Mouse (Mus musculus) left cerebral cortex, adult 2 months (tissue): ENCODE measurements around the gene Lrrc4. TPM values are rescaled to one million over a fixed set of nuclear protein-coding genes. Genes with fewer than 3 reads are reported as not detected.

Experiments
- DNase-seq, 2 experiments: peaks; one replicate each; pipeline ENCODE4 v3.0.0; 2021 to 2022; ENCODE audit warnings: low spot score in 2 of 2, mixed read lengths in 1 of 2; ENCODE audit errors: extremely low spot score in 1 of 2
- H3K27ac ChIP-seq: fragments of 200-600 bp; 2 replicates; pipeline ENCODE4 v1.8.1; 2022
- H3K4me3 ChIP-seq: fragments of 200-600 bp; 2 replicates; pipeline ENCODE4 v1.8.1; 2022
- CTCF ChIP-seq: fragments of 200-600 bp; IDR thresholded peaks from 2 replicates; pipeline ENCODE4 v1.8.1; 2022; ENCODE audit warnings: antibody characterized with exemption, mild to moderate bottlenecking, moderate library complexity
- intact Hi-C: fragments of 180-260 bp; cut with DNase I; formaldehyde crosslinking; loops from one replicate; pipeline ENCODE4 v1.15.1; 2025
- total RNA-seq, 2 experiments: library from RNA; stranded (reverse); gene quantifications; 2 replicates each; pipeline ENCODE4 v1.2.3; 2021

Lrrc4 gene
- total RNA-seq, 2 experiments from 2014 or later, result 105 to 111 TPM

DNA sequence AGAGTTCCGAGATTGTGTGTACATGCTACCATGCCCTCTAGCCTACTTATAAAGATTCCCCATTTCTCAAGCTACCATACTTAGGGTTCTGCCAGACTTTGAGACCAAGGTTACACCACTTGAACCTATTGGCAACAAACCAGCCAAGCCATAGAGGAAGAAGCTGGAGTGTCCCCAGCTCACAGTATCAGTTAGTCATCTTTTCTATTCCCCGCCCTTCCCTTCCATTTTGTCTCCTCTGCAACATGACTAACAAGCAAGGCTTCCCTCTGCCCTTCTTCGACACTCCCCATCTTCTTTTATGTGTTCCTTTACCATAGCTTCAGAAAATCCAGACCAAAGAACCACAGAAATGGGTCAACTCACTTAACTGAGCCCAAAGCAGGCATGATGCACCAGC lies 34.7 kb upstream of the Lrrc4 start:
- H3K27ac ChIP-seq, result no peak overlapping the region

DNA sequence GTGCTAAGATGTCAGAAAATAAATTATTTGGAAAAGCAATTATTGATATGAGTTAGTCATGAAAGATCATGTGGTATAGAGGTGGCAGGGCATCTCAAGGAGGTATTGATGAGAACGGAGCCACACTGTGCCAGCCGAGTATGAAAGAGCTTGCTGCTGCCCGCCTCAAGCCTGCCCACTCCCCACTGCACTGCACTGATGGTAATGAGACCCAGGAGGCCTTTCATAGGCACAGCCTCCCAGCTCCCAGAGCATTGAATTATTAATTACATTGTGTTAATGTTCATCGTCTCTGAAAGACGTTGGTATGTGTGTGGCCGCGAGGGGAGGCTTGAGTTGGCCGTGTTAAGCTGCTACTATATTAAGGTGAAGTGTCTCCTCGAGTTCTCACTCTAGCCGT lies 33.6 kb upstream of the Lrrc4 start:
- peak overlapping the region; percentile 29; the same call in 1 of the 2 replicates for H3K27ac ChIP-seq
- DNase-seq, result no peak
- no peak for TF ChIP-seq CTCF
- intact Hi-C loops, result no loop called here
- H3K4me3 ChIP-seq, result no peak overlapping the region

More for the DNA sequence above, 34.7 kb upstream of the Lrrc4 start:
- no peak overlapping the region for H3K4me3 ChIP-seq
- no peak for DNase-seq
- intact Hi-C loops, result no loop called here
- TF ChIP-seq CTCF, result no peak

DNA sequence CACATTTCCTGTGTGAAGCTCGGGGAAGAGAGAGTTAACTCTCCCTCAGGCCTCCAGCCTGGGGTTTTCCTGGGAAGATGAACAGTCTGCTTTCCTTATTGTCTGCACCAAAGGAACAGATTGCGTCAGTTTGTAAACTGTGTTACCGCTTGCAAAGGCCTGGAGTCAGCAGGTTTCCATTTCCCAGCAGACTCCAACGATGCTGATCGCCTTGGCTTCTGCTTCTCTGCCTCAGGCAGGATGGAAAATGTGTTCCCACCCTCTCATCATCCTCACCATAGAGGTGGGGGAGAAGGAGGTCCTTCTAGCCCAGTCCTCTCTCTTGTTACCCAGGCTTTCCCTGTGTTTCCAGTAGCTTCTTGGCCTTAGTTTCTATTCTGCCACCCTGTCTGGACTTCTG lies 33.1 kb upstream of the Lrrc4 start:
- no peak for TF ChIP-seq CTCF
- peak overlapping the region; percentile 37; the same call in 1 of the 2 replicates for H3K27ac ChIP-seq
- DNase-seq, result no peak
- intact Hi-C loops, result no loop called here
- no peak overlapping the region for H3K4me3 ChIP-seq

DNA sequence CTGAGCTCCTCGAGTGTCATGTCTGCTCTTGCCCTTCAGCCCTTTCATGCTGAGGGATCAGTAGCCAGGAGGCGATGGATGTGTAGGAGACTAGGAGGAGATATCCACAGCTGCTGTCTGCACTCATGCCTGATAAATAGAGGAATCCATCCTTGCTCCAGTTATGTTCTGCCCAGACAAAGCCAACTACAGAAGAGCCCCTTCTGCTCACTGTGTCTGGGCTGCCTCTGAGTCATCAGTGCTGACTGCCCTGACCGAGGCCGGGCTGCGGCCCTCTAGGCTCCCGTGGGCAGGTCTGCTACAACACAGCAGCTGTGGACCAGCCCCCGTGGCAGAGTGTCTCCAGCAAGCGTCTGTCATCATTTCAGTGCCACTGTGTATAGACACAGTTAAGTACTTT lies 30.8 kb upstream of the Lrrc4 start:
- no peak for DNase-seq
- intact Hi-C loops, result no loop called here
- no peak overlapping the region for H3K4me3 ChIP-seq

DNA sequence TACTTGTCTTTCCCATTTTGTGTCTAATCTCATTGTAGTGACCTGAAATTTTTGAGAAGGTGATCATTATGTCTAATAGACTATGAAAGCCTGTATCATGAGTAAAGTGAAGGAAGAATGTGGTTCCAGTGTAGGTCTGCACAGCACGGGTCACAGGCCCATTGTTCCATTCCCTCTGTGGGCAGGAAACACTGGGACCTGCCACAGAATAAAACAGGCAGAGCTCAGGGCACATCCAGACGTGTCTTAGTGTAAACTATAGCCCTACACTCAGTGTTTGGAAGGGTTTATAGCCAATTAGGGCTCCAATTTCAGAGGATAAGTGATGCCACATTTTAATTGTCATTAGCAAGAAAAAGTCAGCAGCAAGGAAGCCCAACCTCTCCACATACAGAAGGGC lies 29.4 kb upstream of the Lrrc4 start:
- Histone ChIP-seq H3K27ac (no peak overlapping the region), H3K4me3 (no peak overlapping the region)
- no peak for TF ChIP-seq CTCF
- DNase-seq, result no peak
- intact Hi-C loops, result no loop called here

More for the DNA sequence above, 30.8 kb upstream of the Lrrc4 start:
- H3K27ac ChIP-seq, result no peak overlapping the region
- TF ChIP-seq CTCF, result no peak

DNA sequence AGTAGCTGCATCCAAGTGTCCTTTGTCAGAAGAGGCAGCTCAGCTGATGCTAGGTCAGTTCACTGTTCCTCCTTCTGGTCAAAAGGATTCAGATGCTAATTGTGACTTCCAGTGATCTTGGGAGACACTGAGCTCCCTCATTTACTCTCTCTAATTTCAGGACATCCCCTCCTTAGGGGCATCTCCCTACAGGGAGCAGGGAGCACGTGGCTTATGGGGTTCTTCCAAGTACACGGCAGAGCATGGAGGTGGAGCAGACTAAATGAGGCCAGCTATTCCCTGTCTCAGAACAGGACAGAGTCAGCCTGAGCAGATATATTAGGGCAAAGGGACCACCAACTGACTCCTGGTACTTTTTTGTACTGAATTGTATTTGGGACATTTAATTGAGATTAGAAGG lies 28.9 kb upstream of the Lrrc4 start:
- no peak for TF ChIP-seq CTCF
- intact Hi-C loops, result no loop called here
- no peak overlapping the region for H3K4me3 ChIP-seq
- DNase-seq, result no peak
- no peak overlapping the region for H3K27ac ChIP-seq

DNA sequence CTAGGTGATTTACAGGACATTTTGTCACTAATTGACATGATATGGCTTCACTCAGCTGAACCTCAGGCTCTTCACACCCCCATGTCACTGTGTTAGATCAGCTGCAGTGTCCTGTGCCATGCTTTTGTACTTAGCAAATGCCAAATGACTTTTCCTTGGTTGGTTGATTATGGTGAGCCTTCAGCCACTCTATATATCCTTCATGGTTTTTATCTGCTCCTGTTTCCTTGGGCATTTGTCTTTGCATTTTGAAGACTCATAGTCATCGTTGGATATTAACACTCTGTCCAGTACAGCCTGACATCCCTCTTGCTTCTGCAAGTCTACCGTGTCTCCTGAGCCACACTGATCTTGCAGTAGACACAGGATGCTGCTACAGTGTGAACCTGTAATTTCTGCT lies 27.5 kb upstream of the Lrrc4 start:
- H3K4me3 ChIP-seq, result no peak overlapping the region
- intact Hi-C loops, result no loop called here
- no peak overlapping the region for H3K27ac ChIP-seq
- DNase-seq, result no peak
- TF ChIP-seq CTCF, result no peak

DNA sequence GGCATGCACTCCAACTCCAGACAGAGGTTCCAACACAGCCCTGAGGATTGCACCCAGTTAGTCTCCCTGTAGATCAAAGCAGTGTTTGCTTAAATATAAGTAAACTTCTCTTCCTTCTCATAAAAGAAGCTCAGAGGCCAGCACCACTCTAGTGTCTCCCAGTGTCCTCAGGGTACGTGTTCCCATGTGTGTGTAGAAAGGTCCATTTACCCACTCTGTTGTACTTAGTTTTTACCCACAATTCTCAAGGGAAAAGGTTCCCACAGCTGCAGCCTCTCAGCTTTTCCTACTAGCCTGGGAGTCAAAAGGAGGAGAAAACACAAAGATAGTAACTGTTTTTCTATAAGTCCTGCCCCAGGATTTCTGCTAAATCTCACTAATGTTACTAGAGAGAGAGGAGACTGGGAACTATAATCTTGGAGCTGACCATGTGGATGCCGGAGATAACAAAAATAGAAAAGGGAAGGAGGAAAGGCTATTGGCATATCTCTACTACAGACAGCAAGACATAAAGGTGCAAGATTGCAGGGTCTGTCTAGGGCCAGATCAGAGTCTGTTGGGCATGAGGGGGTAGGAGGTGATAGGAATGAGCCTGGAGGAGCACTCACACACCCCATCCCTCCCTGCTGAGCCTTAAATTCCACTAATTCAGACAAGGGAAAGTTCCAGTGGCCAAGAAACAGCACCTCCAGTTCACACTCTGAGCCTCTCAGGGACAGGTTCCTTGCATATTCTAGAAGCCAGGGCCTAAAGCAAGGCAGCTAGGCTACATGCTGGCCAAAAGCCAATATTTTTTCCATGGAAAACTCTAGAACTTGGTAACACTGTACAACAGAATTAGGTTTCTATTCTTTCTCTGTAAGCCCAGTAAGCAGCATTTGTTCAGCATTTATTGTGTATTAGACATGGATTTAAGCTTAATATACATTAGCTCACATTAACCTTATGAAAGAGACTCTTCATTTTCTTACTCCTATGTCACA lies 25.9 kb upstream of the Lrrc4 start:
- H3K27ac ChIP-seq, result no peak overlapping the region
- no peak for TF ChIP-seq CTCF
- no peak for DNase-seq
- intact Hi-C loops, result no loop called here
- H3K4me3 ChIP-seq, result no peak overlapping the region

DNA sequence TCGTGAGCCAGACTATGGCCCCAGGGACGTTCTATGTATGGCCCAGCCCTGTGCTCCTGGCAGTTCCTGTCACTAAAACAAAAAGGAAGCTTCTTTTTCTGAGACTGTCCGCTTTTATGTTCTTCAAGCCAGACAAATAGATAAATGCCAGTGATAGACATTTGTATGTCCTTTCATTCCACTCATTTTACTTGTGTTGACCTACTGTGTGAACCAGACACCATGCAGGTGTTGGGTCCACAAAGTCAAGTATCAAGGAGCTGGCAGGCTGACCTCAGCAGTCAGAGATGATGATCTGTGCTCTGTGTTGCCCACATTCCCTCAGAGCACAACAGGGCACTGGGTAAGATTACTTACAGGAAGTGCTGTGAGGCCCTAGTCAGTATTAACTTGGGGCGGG lies 25.2 kb upstream of the Lrrc4 start:
- intact Hi-C loops, result no loop called here
- Histone ChIP-seq H3K4me3 (no peak overlapping the region), H3K27ac (no peak overlapping the region)
- DNase-seq, result no peak
- no peak for TF ChIP-seq CTCF

DNA sequence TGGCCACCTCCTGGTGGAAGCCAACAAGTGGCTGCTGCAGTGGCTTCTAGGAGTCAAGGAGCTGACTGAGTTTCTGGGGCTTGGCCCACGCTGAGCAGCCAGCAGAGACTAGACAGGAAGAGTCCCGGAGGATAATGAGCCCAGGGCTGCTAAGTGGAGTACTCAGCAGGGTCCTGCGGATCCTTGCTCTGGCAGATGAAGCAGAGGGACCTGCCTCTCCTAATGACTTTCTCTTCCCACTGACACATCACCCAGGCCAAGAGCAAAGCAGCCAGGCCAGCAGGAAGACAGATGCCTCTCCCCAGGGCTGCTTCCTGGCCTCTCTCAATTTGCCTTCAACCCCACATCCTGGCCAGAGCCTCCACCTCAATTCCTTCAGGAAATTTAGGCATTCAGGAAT lies 23.9 kb upstream of the Lrrc4 start:
- intact Hi-C loops, result no loop called here
- H3K27ac ChIP-seq, result no peak overlapping the region

DNA sequence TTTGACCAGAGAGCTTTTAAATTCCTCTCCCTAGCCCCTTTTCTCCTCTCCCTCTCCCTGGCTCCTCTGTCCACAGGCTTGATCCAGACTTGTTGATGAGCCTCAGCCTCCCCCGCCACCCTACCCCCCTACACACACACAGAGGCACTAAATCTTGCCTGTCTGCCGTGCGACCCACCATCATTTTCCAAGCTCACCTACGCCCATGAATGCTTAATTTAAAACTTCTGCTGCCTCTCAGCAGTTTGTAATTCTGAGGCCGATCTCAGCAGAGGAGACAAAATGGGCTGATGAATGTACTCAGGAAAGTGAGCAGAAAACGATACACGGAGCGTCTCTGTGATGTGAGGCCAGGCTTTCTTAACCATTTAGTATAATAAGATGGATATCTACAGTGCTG lies 23.1 kb upstream of the Lrrc4 start:
- Histone ChIP-seq H3K4me3 (no peak overlapping the region), H3K27ac (no peak overlapping the region)
- intact Hi-C loops, result no loop called here
- TF ChIP-seq CTCF, result no peak
- no peak for DNase-seq

More for the DNA sequence above, 23.9 kb upstream of the Lrrc4 start:
- DNase-seq, result no peak
- no peak for TF ChIP-seq CTCF
- no peak overlapping the region for H3K4me3 ChIP-seq

DNA sequence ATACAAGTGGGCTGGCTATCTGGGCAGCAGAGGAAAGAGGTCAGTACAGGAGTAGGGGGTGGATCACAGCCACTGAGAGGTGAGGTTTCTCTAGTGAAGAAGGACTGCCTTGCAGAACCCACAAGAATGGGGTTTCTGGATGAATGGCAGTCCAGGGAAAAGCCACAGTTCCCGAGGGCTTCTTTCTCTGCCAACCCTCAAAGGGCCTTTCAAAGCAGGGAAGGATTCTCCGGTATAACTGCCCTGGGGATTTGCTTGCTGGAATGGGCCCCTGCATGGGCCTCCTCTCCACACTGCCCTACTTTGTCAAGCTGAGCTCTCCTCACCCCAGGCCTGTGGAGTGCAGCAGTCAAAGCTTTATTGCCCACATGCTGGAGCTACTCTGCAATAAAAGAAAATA lies 22.1 kb upstream of the Lrrc4 start:
- intact Hi-C loops, result no loop called here
- no peak for DNase-seq
- TF ChIP-seq CTCF, result no peak
- Histone ChIP-seq H3K4me3 (no peak overlapping the region), H3K27ac (no peak overlapping the region)

DNA sequence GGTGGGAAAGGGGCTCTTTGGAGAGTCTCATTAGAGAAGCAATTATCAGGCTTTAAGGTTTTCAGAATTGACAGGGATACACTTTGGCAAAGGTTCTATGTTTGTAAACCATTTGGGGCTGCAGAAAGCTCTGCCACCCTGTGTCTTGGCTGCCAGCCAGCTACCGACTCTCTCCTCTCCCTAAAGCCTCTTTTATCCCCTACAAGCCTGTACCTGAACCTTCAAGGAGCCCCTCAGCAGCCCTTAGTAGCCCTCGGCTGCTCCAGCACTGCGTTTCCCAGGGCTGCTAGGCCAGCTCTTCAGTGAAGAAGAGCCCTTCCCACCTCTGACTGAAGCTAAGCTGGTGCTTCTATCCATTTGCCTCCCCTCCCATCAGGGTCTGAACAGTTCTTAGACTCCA lies 21.6 kb upstream of the Lrrc4 start:
- TF ChIP-seq CTCF, result no peak
- intact Hi-C loops, result no loop called here
- no peak overlapping the region for H3K27ac ChIP-seq
- H3K4me3 ChIP-seq, result no peak overlapping the region
- no peak for DNase-seq
